Mouse (Mus musculus): ENCODE data around the gene Procr. TPM values are rescaled to one million over a fixed set of nuclear protein-coding genes. Genes with fewer than 3 reads are reported as not detected.

Gene Procr
- polyA plus RNA-seq, 1 experiment from 2014 or later = 1.7 TPM

DNA sequence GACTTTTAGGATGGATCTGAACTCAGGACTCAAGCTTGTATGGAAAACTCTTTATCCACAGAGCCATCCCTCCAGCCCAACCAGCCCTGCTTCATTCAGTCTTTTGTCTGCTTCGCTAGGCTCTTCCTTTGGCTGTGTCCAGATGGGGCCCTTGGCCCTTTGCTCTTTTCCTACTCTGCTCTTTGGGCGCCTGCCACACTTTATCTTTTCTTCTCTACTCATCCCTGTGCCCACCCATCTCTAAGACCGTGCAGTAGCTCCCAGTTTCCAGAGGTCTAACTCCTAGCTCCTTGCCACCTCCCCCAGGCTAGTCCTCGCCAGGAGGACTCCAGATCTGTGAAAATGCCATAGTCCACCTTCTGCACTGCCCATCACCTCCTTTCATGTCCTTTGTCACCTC, 22.7 kb downstream of the Procr start:
- 72% methylated on average over 4 of the region's 4 CpGs for WGBS
- H3K4me3 ChIP-seq = no peak overlapping the region
- peaks cover 57% of the 10 kb centered on the region for H3K27me3 ChIP-seq (ENCODE audit: insufficient read depth, poor library complexity, severe bottlenecking)
- no peaks in the 10 kb centered on the region for H3K9me3 ChIP-seq
- H3K27ac ChIP-seq = no peak overlapping the region
- no peaks in the 10 kb centered on the region for H3K36me3 ChIP-seq
- peaks cover 14% of the 10 kb centered on the region for H3K4me1 ChIP-seq (replicated peaks)
- no peak for DNase-seq (ENCODE audit: low spot score)

DNA sequence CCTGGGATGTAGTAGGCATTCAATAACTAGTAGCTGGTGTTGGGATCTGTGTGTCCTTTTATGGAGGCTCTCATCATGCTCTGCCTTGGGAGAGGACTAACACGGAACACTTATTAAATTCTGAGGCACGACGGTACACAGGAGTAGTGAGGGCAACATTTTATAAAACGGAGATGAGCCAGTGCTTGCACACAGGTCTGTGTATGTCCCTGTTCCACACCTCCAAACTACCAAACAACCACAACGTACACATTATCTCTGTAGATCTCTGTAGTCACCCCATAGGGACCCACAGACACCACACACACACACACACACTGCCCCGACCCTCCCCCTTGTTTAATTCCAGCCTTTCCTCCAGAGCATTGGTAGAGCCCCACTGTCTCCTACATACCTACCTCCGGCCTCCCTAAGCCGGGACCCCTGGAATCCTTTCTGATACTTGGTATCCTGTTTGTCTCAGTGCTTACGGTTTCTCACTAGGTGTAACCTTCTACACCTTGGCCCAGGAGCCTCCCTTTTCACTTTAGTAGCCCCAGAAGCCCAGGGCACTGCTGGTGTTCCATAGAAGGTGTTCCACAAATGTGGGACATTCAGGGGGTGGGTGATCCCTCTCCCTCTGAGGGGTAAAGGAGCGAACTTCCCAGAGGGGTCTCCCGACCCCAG, 23.5 kb downstream of the Procr start:
- Histone ChIP-seq H3K27me3 (ENCODE audit: insufficient read depth, poor library complexity, severe bottlenecking) (peaks cover 54% of the 10 kb centered on the region), H3K27ac (no peak overlapping the region)
- 57% methylated on average over 11 of the region's 11 CpGs for WGBS

DNA sequence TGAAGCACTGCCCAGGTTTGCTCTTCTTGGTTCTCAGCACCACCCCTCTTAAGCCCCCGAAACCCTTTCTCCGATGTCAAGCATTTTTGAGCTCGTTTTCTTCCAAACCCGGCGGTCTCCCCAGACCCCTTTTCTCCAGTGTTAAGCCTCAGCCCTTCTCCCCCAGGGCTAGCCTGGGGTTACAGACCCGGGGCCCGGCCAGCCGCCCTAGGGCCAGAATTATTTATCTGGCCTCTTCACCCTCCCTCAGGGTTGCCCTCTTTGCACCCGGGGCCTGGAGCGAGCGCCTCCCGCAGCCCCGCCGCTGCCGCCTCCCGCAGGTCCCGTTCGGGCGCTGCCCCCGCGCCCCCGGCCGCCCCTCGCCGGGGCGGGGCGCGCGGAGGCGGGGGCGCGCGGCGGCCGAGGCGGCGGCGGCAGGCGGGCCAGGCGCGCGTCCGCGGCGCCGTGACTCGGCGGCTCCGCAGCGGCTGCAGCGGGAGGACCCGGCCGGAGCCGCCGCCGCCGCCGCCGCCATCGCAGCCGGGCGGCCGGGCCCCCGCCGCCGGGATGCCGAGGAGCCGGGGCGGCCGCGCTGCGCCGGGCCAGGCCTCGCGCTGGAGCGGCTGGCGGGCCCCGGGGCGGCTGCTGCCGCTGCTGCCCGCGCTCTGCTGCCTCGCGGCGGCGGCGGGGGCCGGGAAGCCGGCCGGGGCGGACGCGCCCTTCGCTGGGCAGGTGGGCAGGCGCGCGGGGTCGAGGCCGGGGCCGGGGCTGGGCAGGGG, 24.2 kb downstream of the Procr start, which contains the start of gene Mmp24:
Mmp24 (plus strand) TSS at position 416 of the 758 bp plus-strand sequence.
- 12% methylated on average over 100 of the region's 100 CpGs for WGBS
- Histone ChIP-seq H3K4me3 (peak within 1 kb of the TSS; percentile 73), H3K4me1 (replicated peaks) (peaks cover 18% of the 10 kb centered on the region), H3K27ac (peak within 1 kb of the TSS; percentile 83), H3K36me3 (no peaks in the 10 kb centered on the region), H3K27me3 (ENCODE audit: insufficient read depth, poor library complexity, severe bottlenecking) (peaks cover 54% of the 10 kb centered on the region), H3K9me3 (no peaks in the 10 kb centered on the region)
- DNase-seq (ENCODE audit: low spot score) = no peak

More for the DNA sequence above, 23.5 kb downstream of the Procr start:
- Histone ChIP-seq H3K4me1 (replicated peaks) (peaks cover 18% of the 10 kb centered on the region), H3K36me3 (no peaks in the 10 kb centered on the region), H3K9me3 (no peaks in the 10 kb centered on the region), H3K4me3 (peak overlapping the region; percentile 73)
- DNase-seq (ENCODE audit: low spot score) = no peak

DNA sequence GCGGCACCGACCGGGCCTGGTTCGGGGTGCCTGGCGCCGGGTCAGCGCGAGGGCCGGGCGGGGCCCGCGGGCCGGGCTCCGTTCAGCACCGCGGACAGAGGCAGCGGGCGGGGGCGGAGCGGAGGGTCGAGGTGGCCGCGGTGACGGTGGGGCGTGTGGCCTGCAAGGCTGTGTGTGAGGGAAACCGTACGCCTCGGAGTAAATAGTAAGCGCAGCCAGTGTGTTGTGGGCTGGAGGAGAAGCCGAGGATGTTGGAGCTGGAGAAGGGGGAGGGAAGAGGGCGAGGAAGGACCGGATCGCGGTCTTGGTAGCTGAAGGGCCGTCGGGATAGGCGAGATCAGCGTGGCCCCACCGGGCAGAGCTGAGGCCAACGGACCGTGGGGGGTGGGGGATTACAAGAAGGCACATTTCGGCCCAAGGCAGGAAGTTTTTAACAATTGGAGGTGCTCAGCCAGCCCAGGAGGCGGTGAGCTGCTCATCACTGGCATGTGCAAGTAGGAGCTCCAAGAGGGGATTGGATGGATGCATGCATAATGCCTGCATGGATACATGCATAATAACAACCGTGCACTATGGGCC, 24.9 kb downstream of the Procr start:
- Histone ChIP-seq H3K27ac (peak overlapping the region; percentile 83), H3K36me3 (no peaks in the 10 kb centered on the region), H3K4me1 (replicated peaks) (peaks cover 18% of the 10 kb centered on the region), H3K9me3 (no peaks in the 10 kb centered on the region), H3K4me3 (peak overlapping the region; percentile 73), H3K27me3 (ENCODE audit: insufficient read depth, poor library complexity, severe bottlenecking) (peaks cover 54% of the 10 kb centered on the region)
- WGBS = 1% methylated on average over 44 of the region's 44 CpGs
- DNase-seq (ENCODE audit: low spot score) = peak; percentile 71

DNA sequence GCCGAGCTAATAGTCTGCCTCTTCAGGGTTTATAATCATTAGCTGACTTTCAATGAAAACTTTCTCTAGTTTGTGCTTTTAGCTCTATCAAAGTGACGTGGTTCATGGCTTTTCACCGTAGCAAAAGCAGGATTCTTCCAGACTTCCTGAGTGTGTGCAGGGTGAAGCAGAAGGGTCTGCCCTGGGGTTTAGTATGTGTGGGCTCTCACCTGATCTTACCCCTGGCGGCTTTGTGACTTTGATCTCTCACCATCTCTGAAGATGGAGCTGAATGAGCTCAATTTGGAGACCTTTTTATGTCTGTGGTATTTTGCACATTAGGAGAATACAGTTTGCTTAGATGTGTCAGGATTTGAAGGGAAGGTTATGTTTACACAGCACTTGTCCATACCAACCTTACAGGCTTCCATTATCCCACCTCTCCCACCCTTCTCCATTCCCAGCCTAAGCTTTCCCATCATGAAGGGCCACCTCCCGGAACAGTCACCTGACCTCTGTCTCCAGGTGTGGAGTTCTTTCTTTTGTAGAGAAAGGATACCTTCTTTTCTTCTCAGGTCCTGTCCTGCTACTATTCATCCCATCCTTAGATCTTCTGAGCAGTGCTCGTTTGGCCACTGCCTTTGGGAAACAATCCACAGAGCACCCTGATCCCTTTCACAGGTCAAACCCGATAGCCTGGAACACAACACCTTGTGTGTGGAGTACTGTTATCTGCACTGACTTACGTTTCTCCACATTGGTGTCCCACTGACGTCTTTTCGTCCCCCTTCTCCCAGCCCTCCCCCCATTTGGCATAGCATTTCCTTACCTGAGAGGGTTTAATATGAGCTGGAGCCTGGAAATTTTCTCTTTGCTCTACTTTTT, 26.1 kb downstream of the Procr start:
- DNase-seq (ENCODE audit: low spot score) = no peak
- H3K27ac ChIP-seq = no peak overlapping the region
- H3K36me3 ChIP-seq = no peaks in the 10 kb centered on the region
- 74% methylated on average over 10 of the region's 10 CpGs for WGBS
- peaks cover 18% of the 10 kb centered on the region for H3K4me1 ChIP-seq (replicated peaks)
- no peaks in the 10 kb centered on the region for H3K9me3 ChIP-seq
- no peak overlapping the region for H3K4me3 ChIP-seq
- peaks cover 50% of the 10 kb centered on the region for H3K27me3 ChIP-seq (ENCODE audit: insufficient read depth, poor library complexity, severe bottlenecking)

DNA sequence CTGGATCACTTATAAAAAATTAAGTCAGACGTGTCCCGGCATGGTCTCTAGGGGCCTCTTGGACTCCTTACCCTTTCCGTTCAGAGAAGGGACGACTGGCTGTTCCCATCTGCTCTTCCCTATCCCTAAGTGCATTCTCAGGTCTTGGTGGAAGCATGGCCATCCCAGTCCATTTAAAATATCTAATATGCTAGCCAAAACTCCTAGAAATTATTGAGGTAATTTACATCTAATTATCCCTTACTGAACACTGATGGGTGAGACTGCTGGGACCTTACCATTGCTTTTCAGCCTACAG, 26.7 kb downstream of the Procr start:
- no peak for DNase-seq (ENCODE audit: low spot score)
- Histone ChIP-seq H3K4me3 (no peak overlapping the region), H3K36me3 (no peaks in the 10 kb centered on the region), H3K4me1 (replicated peaks) (peaks cover 18% of the 10 kb centered on the region), H3K27ac (no peak overlapping the region), H3K27me3 (ENCODE audit: insufficient read depth, poor library complexity, severe bottlenecking) (peaks cover 47% of the 10 kb centered on the region), H3K9me3 (no peaks in the 10 kb centered on the region)
- 77% methylated on average over 4 of the region's 4 CpGs for WGBS

DNA sequence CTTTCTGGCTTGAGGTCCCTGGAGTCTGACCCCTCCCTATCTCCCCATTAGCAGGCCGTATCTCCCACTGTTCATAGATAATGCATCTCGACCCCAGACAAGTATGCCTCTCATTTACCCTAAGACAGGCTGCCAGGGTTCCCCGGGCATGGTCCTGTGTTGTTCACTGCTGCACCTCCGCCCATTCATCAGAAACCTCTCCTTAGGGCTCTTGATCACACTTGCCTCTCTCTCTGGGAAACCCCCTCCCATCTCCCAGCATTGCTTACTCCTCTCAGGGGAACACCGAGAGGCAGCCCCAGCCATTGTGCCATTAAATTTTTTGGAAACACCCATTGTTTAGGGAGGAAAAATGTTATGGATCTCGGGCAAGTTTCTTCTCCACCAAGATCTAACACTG, 27.1 kb downstream of the Procr start:
- Histone ChIP-seq H3K27ac (no peak overlapping the region), H3K27me3 (ENCODE audit: insufficient read depth, poor library complexity, severe bottlenecking) (peaks cover 43% of the 10 kb centered on the region), H3K4me1 (replicated peaks) (peaks cover 18% of the 10 kb centered on the region), H3K4me3 (no peak overlapping the region), H3K36me3 (no peaks in the 10 kb centered on the region), H3K9me3 (no peaks in the 10 kb centered on the region)
- DNase-seq (ENCODE audit: low spot score) = no peak
- WGBS = 66% methylated on average over 6 of the region's 6 CpGs

DNA sequence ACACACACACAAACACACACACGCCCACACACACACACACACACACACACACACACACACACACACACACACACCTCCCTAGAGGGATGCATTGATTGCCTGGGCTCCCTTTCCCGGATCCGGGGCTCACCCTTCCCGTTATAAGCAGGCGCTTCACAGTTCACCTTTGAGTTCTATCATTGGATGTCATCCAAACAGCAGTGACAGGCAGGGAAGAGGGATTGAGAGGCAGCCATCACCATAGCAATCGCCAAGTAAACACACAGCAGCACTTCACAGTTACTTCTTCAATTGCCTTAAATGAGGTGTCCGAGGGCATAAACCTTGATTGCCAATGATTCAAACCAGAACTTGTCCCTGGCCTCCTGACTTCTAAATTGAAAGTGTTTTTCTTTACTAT, 28.1 kb downstream of the Procr start:
- H3K36me3 ChIP-seq = no peaks in the 10 kb centered on the region
- DNase-seq (ENCODE audit: low spot score) = no peak
- peaks cover 32% of the 10 kb centered on the region for H3K27me3 ChIP-seq (ENCODE audit: insufficient read depth, poor library complexity, severe bottlenecking)
- H3K4me1 ChIP-seq (replicated peaks) = peaks cover 18% of the 10 kb centered on the region
- no peak overlapping the region for H3K4me3 ChIP-seq
- H3K27ac ChIP-seq = no peak overlapping the region
- 72% methylated on average over 7 of the region's 7 CpGs for WGBS
- H3K9me3 ChIP-seq = no peaks in the 10 kb centered on the region

DNA sequence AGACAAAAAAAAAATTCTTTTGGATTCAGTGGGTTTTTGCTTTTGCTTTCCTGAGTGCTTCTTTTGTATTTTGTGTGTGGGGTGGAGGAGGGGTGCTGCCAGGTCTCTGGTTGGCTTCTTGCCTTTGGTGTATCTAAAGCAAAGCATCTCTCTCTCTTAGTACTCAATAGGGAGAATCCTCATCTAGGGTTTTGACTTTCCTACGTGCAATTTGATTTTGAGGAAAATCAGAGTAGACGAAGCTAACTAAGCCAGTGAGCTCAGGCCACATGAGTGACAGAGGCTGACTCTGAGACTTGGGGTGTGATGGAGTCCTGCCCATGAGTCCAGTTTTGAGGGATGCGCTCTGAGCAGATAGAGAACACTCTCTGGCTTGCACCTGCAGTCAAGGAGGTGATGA, 28.6 kb downstream of the Procr start:
- peaks cover 28% of the 10 kb centered on the region for H3K27me3 ChIP-seq (ENCODE audit: insufficient read depth, poor library complexity, severe bottlenecking)
- H3K36me3 ChIP-seq = no peaks in the 10 kb centered on the region
- 85% methylated on average over 3 of the region's 3 CpGs for WGBS
- peaks cover 17% of the 10 kb centered on the region for H3K4me1 ChIP-seq (replicated peaks)
- H3K27ac ChIP-seq = no peak overlapping the region
- no peak overlapping the region for H3K4me3 ChIP-seq
- no peaks in the 10 kb centered on the region for H3K9me3 ChIP-seq
- no peak for DNase-seq (ENCODE audit: low spot score)

DNA sequence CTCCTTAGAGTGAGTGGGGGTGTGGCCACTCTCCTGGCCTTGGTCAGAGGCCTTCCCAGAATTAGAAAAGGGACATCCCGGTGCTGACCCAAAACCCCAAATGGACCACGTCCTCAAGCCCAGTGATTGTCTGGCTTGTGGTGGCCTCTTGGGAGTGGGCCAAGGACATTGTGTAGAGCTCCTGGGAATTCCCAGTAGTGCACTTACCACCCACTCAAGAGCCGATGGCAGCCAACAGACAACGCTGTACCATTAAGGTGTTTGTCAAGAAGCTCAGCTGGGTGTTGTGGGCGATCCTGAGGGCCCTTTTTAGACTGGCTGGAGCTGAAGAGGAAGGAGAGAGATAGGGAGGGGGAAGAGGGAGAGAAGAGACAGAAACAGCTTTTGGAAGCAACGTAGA, 33.6 kb downstream of the Procr start:
- H3K27ac ChIP-seq = no peak overlapping the region
- no peaks in the 10 kb centered on the region for H3K4me1 ChIP-seq (replicated peaks)
- H3K4me3 ChIP-seq = no peak overlapping the region
- H3K27me3 ChIP-seq (ENCODE audit: insufficient read depth, poor library complexity, severe bottlenecking) = no peaks in the 10 kb centered on the region
- H3K36me3 ChIP-seq = no peaks in the 10 kb centered on the region
- no peak for DNase-seq (ENCODE audit: low spot score)
- H3K9me3 ChIP-seq = no peaks in the 10 kb centered on the region
- 86% methylated on average over 6 of the region's 6 CpGs for WGBS

DNA sequence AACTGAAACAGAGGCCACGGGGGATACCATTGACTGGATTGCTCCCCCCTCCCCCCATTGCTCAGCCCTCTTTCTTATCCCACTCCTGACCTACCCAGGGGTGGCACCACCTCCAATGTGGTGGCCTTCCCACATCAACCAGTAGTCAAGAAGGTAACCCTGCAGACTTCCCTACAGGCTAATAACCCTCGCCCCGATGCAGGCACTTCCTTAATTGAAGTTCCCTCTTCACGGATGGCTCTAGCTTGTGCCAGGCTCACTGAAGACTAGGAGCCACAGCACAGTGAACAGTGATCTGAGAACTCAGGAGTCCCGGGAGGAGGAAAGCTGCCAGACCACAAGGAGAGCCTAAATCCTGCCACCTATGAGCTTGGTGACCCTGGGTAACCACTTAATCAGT, 36.0 kb downstream of the Procr start:
- Histone ChIP-seq H3K4me1 (replicated peaks) (no peaks in the 10 kb centered on the region), H3K9me3 (no peaks in the 10 kb centered on the region), H3K27ac (no peak overlapping the region), H3K36me3 (no peaks in the 10 kb centered on the region), H3K27me3 (ENCODE audit: insufficient read depth, poor library complexity, severe bottlenecking) (no peaks in the 10 kb centered on the region), H3K4me3 (no peak overlapping the region)
- 75% methylated on average over 5 of the region's 5 CpGs for WGBS
- DNase-seq (ENCODE audit: low spot score) = no peak

DNA sequence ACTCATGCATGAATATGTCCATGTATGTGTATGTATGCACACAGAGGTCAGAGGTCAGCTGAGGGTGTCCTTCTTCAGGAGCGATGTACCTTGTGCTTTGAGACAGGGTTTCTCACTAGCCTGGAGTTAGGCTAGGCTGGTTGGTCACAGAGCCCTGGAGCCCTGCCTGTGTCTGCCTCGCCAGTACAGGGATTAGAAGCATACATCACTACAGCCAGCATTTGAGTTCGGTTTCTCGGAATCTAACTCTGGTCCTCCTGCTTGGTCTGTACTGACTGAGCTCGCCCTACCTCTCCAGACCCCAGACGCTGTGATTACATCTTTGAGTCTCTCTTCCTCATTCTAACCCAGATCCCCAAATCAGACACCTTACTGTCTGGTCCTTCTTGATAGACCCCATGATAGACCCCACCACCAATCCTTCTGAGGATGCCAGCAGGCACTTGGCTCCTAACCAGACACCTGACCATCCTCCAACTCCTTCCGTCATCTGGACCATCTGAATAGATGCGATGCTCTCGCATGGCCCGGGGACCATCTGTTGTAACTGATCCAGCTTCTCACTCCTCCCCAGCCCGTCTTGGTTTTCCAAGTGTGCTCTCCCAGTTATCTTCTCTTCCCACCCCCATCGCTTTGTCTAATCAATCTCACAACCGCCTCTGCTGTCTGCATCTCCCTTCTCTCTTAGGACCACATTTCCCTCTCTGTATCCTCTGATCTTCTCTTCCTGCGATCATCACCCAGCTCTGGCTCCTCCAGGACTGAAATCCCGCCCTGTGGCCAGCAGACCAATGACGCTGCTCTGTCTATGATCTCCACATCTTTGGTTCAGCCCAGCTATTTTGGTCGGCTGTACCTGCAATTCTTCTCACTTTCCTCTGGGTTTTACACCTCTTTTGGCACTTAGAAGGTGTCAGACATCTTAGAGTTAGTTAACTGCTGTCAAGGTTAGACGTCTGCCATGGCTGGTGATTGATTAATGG, 37.3 kb downstream of the Procr start:
- Histone ChIP-seq H3K27ac (no peak overlapping the region), H3K27me3 (ENCODE audit: insufficient read depth, poor library complexity, severe bottlenecking) (no peaks in the 10 kb centered on the region), H3K36me3 (no peaks in the 10 kb centered on the region), H3K9me3 (no peaks in the 10 kb centered on the region), H3K4me1 (replicated peaks) (peaks cover 4% of the 10 kb centered on the region), H3K4me3 (no peak overlapping the region)
- WGBS = 79% methylated on average over 18 of the region's 18 CpGs
- no peak for DNase-seq (ENCODE audit: low spot score)

Measured in hindbrain, embryonic 10.5 days (tissue).